Mouse (Mus musculus) lung, adult 2 months (tissue): ENCODE measurements around the gene Lix1.

Experiments used
- CTCF ChIP-seq: fragments of 200-500 bp; IDR thresholded peaks from 2 replicates; pipeline ENCODE4 v1.5.1; 2011; ENCODE audit warnings: mild to moderate bottlenecking, low read length, control low read depth; ENCODE audit not compliant: insufficient read depth
- POLR2A ChIP-seq: fragments of 200-500 bp; IDR thresholded peaks from 2 replicates; pipeline ENCODE4 v1.6.1; 2011; ENCODE audit warnings: low read depth, mild to moderate bottlenecking, control low read depth, low read length, borderline replicate concordance; ENCODE audit errors: extremely low read depth

- TF ChIP-seq POLR2A (no peak), CTCF (no peak)
Measured at GRCm38 (mm10) chr17:17409601-17410000, 7.1 kb downstream of the Lix1 start.
